Mouse (Mus musculus) midbrain, postnatal 0 days (tissue): ENCODE data around the gene Borcs6. TPM values are rescaled to one million over a fixed set of nuclear protein-coding genes. Genes with fewer than 3 reads are reported as not detected.

ENCODE experiments used
- ATAC-seq: fragments of 200-750 bp; cut with Nextera tagmentation; 2 replicates; pipeline ENCODE4 v1.8.0; 2017; ENCODE audit warnings: moderate number of reproducible peaks, mild to moderate bottlenecking, moderate TSS enrichment, moderate library complexity; ENCODE audit not compliant: low FRiP score
- DNase-seq: peaks from one replicate; pipeline ENCODE4 v3.0.0-alpha.2; 2015; ENCODE audit warnings: low spot score
- H3K27ac ChIP-seq: fragments of 300-500 bp; sonication (generic); 2 replicates; pipeline ENCODE4 v1.5.1; 2014; ENCODE audit warnings: low read depth, mild to moderate bottlenecking, low read length, mixed read lengths
- H3K27me3 ChIP-seq: fragments of 300-500 bp; sonication (generic); 2 replicates; pipeline ENCODE4 v1.6.1; 2014; ENCODE audit warnings: low read length, control low read depth, mixed read lengths; ENCODE audit not compliant: insufficient read depth
- H3K36me3 ChIP-seq: fragments of 300-500 bp; sonication (generic); 2 replicates; pipeline ENCODE4 v1.6.1; 2014; ENCODE audit warnings: low read length, control low read depth, mixed read lengths; ENCODE audit not compliant: insufficient read depth
- H3K4me1 ChIP-seq: fragments of 300-500 bp; sonication (generic); 2 replicates; pipeline ENCODE4 v1.6.1; 2014; ENCODE audit warnings: mild to moderate bottlenecking, control low read depth, antibody characterized with exemption, low read length, mixed read lengths; ENCODE audit not compliant: insufficient read depth
- H3K4me2 ChIP-seq: fragments of 300-500 bp; sonication (generic); 2 replicates; pipeline ENCODE4 v1.6.1; 2014; ENCODE audit warnings: low read depth, mild to moderate bottlenecking, low read length, mixed read lengths; ENCODE audit not compliant: poor library complexity, severe bottlenecking
- H3K4me3 ChIP-seq: fragments of 300-500 bp; sonication (generic); 2 replicates; pipeline ENCODE4 v1.5.1; 2014; ENCODE audit warnings: low read depth, mild to moderate bottlenecking, low read length, moderate library complexity
- H3K9ac ChIP-seq: fragments of 300-500 bp; sonication (generic); replicated peaks from 2 replicates; pipeline ENCODE4 v1.6.1; 2014; ENCODE audit warnings: mild to moderate bottlenecking, low read length, moderate library complexity, mixed read lengths; ENCODE audit not compliant: poor library complexity, severe bottlenecking
- H3K9me3 ChIP-seq: fragments of 300-500 bp; sonication (generic); 2 replicates; pipeline ENCODE4 v1.6.1; 2016; ENCODE audit warnings: low read length, control low read depth
- CTCF ChIP-seq: IDR thresholded peaks from 2 replicates; pipeline ENCODE4 v1.5.1; 2016; ENCODE audit warnings: antibody characterized with exemption, mild to moderate bottlenecking
- WGBS: fragments of 180-500 bp; shearing (Covaris S2); extraction: QIAGEN DNeasy Blood & Tissue Kit; methylation state at CpG from one replicate; pipeline ENCODE4 v1.1.7; 2014; 5-methylcytosine and 5-hydroxymethylcytosine counted together
- polyA plus RNA-seq: library from polyadenylated mRNA; unstranded; fragments of >200 nt; fragmentation: Nextera tagmentation; extraction: Ambion mirVana; gene quantifications from 2 replicates; pipeline ENCODE4 v1.2.1, GENCODE M21; 2015
- total RNA-seq: library from RNA; depleted of rRNA; stranded (reverse); fragments of >200 nt; gene quantifications from 2 replicates; pipeline ENCODE4 v1.2.3, GENCODE M21; 2014

Borcs6 gene
- total and polyA plus RNA-seq, 2 experiments from 2014 or later: 21.3 to 33.3 TPM

DNA sequence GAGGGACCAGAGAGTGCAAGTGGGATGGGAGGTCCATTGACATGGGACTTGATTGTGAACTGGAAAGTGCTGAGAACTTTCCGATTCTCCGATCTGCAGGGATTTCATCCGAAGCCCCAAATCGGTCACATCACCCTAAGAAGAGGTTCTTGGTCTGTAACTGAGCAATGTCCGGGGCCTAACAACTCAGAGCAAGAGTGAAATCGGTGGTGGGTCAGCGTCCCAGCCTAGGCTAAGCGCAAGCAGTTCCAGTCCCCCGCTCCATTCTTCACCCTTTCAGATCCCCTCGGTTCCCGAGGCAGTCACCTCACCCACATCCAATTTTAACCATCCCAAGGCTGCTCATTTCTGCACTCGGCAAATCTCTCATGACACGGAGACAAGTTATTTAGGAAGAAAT is 10.6 kb downstream of the Borcs6 start:
- peak overlapping the region; percentile 68 for H3K27ac ChIP-seq
- H3K4me1 ChIP-seq: peaks cover 12% of the 10 kb centered on the region; the same call in 1 of the 2 replicates
- H3K36me3 ChIP-seq: no peaks in the 10 kb centered on the region
- peak overlapping the region; percentile 59 for H3K9ac ChIP-seq
- 0 out of 2 replicates have a peak, but pooled peaks have one; percentile 1 for ATAC-seq
- peak overlapping the region; percentile 73 for H3K4me2 ChIP-seq
- H3K27me3 ChIP-seq: no peaks in the 10 kb centered on the region
- WGBS: under 1% methylated on average over 13 of the region's 13 CpGs
- peak overlapping the region; percentile 48 for H3K4me3 ChIP-seq
- TF ChIP-seq CTCF: no peak
- no peaks in the 10 kb centered on the region for H3K9me3 ChIP-seq
- DNase-seq: no peak

DNA sequence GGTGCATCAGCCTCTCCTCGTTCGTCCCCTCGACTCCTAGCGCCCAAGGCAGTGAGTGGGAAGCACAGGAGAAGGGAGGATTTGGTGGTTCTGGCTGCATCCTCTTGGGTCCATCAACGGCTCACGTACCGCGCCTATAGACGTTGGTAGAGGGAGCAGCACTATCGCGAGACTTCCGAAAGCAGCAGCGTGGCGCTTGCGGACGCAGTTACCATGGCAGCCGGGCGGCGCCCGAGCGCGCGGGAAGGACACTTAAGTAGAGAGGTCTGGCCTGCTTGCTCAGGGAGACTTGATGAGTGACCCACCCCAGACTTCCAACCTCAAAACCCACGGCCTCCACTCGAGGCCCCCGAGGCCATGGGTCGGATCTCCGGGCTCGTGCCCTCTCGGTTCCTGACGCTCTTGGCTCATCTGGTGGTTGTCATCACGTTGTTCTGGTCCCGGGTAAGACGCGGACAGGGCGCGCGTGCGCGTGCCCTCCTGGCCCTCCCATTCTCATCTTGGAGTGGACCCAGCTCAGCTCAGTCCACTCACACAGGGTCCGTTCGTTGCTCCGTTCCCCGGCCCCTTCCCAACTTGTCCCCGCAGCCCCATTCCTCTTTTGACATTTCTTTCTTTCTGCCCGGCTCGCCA is 11.2 kb downstream of the Borcs6 start, which contains the start of gene Tmem107:
Tmem107 (plus strand) TSS at position 217 of the 633 bp plus-strand sequence.
- Histone ChIP-seq H3K27ac (peak within 1 kb of the TSS; percentile 68), H3K4me1 (peaks cover 12% of the 10 kb centered on the region; the same call in 1 of the 2 replicates), H3K36me3 (no peaks in the 10 kb centered on the region), H3K4me2 (peak within 1 kb of the TSS; percentile 73), H3K27me3 (no peaks in the 10 kb centered on the region), H3K4me3 (peak within 1 kb of the TSS; percentile 48), H3K9ac (peak within 1 kb of the TSS; percentile 59), H3K9me3 (no peaks in the 10 kb centered on the region)
- DNase-seq: peak; percentile 97
- 0% methylated on average over 46 of the region's 47 CpGs for WGBS
- ATAC-seq: peak; percentile 88
- TF ChIP-seq CTCF: peak; percentile 34

DNA sequence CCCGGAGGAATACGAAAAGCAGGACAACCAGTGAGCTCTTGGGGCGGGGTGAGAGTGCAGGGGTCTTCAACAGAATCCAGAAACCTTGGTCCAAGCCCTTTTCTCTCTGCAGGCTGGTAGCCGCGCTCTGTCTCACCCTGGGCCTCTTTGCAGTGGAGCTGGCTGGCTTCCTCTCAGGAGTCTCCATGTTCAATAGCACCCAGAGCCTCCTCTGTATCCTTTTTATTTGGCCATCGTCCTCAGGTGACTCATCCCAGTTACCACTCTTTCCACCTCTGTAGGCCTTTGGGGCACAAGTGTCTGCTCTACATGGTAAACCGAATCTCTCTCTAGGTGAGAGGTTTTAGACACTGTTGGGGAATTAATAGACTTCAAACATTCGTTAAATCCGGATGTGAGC is 11.7 kb downstream of the Borcs6 start:
- Histone ChIP-seq H3K4me2 (peak overlapping the region; percentile 73), H3K9ac (peak overlapping the region; percentile 59), H3K4me3 (peak overlapping the region; percentile 48), H3K9me3 (no peaks in the 10 kb centered on the region), H3K36me3 (no peaks in the 10 kb centered on the region), H3K27me3 (no peaks in the 10 kb centered on the region), H3K27ac (peak overlapping the region; percentile 68), H3K4me1 (peaks cover 12% of the 10 kb centered on the region; the same call in 1 of the 2 replicates)
- ATAC-seq: no peak
- WGBS: 23% methylated on average over 9 of the region's 9 CpGs
- DNase-seq: no peak
- no peak for TF ChIP-seq CTCF

DNA sequence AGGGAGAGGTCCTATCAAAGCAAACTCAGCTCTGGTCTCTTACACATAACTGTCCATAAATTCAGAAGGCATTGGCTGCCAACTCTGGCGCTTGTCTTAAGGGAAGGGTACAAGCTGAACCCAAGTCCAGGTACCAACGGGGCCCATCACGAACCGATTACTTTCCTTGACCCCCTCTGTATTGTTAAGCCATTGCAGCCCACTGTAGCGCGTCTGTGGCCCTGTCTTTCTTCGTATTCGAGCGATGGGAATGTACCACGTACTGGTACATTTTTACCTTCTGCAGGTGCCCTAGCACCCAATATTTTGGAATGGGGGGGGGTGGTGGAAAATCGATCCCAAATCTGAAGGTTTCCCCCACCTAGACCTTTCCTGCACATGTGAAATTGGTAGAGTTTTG is 12.7 kb downstream of the Borcs6 start:
- DNase-seq: no peak
- Histone ChIP-seq H3K27me3 (no peaks in the 10 kb centered on the region), H3K4me2 (peak overlapping the region; percentile 54), H3K4me1 (peaks cover 9% of the 10 kb centered on the region; the same call in 1 of the 2 replicates), H3K9ac (peak overlapping the region; percentile 25; the same call in 1 of the 2 replicates), H3K4me3 (peak overlapping the region; percentile 27; the same call in 1 of the 2 replicates), H3K36me3 (no peaks in the 10 kb centered on the region), H3K27ac (peak overlapping the region; percentile 93), H3K9me3 (no peaks in the 10 kb centered on the region)
- no peak for ATAC-seq
- 89% methylated on average over 11 of the region's 11 CpGs for WGBS
- no peak for TF ChIP-seq CTCF

DNA sequence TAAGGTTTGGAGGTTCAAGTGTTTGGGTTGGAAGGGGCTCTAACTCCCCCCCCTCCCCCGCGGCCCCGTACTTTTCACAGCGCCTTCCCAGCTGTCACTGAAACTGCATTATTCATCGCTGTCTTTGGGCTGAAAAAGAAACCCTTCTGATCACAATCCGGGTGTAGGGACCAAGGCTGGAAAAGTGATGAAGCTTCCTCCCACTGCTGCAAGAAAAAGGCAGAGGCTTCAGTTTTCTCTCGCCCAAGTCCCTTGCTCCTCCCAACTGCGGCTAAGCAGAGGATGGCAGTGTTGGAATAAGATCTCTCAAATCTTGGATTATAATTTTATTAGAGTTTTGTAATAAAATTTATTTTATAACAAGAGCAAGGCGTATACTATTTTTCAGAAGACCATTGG is 13.1 kb downstream of the Borcs6 start:
- ATAC-seq: no peak

More for the DNA sequence above, 13.1 kb downstream of the Borcs6 start:
- no peak for DNase-seq
- peak overlapping the region; percentile 25; the same call in 1 of the 2 replicates for H3K9ac ChIP-seq
- H3K4me3 ChIP-seq: peak overlapping the region; percentile 27
- TF ChIP-seq CTCF: no peak
- no peaks in the 10 kb centered on the region for H3K9me3 ChIP-seq
- H3K27ac ChIP-seq: peak overlapping the region; percentile 93
- H3K27me3 ChIP-seq: no peaks in the 10 kb centered on the region
- WGBS: 5% methylated on average over 9 of the region's 9 CpGs
- no peaks in the 10 kb centered on the region for H3K36me3 ChIP-seq
- peak overlapping the region; percentile 54 for H3K4me2 ChIP-seq
- H3K4me1 ChIP-seq: peaks cover 9% of the 10 kb centered on the region; the same call in 1 of the 2 replicates
